Mouse (Mus musculus) liver, embryonic 14.5 days (tissue): Measurements from ENCODE around the gene Otogl. TPM values are rescaled to one million over a fixed set of nuclear protein-coding genes. Genes with fewer than 3 reads are reported as not detected.

ENCODE experiments used
- ATAC-seq: fragments of 200-750 bp; cut with Nextera tagmentation; 2 replicates; pipeline ENCODE4 v1.8.0; 2017; ENCODE audit warnings: moderate number of reproducible peaks, mild to moderate bottlenecking, moderate library complexity; ENCODE audit not compliant: insufficient read depth
- DNase-seq, 3 experiments: peaks; one replicate each; pipeline ENCODE4 v3.0.0-alpha.2; 2012 to 2013; ENCODE audit warnings: low read depth in 3 of 3, low spot score in 3 of 3
- H3K27ac ChIP-seq: fragments of 300-500 bp; sonication (generic); 2 replicates; pipeline ENCODE4 v1.5.1; 2014; ENCODE audit warnings: moderate library complexity, mild to moderate bottlenecking, control low read depth, inconsistent platforms
- H3K27me3 ChIP-seq: fragments of 300-500 bp; sonication (generic); 2 replicates; pipeline ENCODE4 v1.6.1; 2014; ENCODE audit warnings: mild to moderate bottlenecking, low read length, moderate library complexity; ENCODE audit not compliant: control insufficient read depth, insufficient read depth
- H3K36me3 ChIP-seq: fragments of 300-500 bp; sonication (generic); replicated peaks from 2 replicates; pipeline ENCODE4 v1.6.1; 2014; ENCODE audit warnings: low read depth; ENCODE audit not compliant: control insufficient read depth, insufficient read depth
- H3K4me1 ChIP-seq, 2 experiments: fragments of 200-500 bp in 1 of 2; fragments of 300-500 bp in 1 of 2; sonication (generic) in 1 of 2; replicated peaks; 2 replicates each; pipeline ENCODE4 v1.6.1; 2012 to 2014; ENCODE audit warnings: antibody characterized with exemption in 1 of 2, inconsistent platforms in 1 of 2, low read length in 1 of 2; ENCODE audit not compliant: control insufficient read depth in 2 of 2, insufficient read depth in 2 of 2
- H3K4me2 ChIP-seq: fragments of 300-500 bp; sonication (generic); 2 replicates; pipeline ENCODE4 v1.6.1; 2014; ENCODE audit warnings: low read depth, mild to moderate bottlenecking, control low read depth, moderate library complexity
- H3K4me3 ChIP-seq, 2 experiments: fragments of 200-500 bp in 1 of 2; fragments of 300-500 bp in 1 of 2; sonication (generic) in 1 of 2; 2 replicates each; pipeline ENCODE4 v1.5.1; 2012 to 2014; ENCODE audit warnings: low read depth in 2 of 2, low read length in 2 of 2, mild to moderate bottlenecking in 2 of 2, control low read depth in 1 of 2, inconsistent platforms in 1 of 2, moderate library complexity in 1 of 2; ENCODE audit not compliant: insufficient read depth in 1 of 2
- H3K9ac ChIP-seq: fragments of 300-500 bp; sonication (generic); replicated peaks from 2 replicates; pipeline ENCODE4 v1.6.1; 2014; ENCODE audit warnings: mild to moderate bottlenecking, control low read depth, moderate library complexity
- H3K9me3 ChIP-seq: fragments of 300-500 bp; sonication (generic); 2 replicates; pipeline ENCODE4 v1.6.1; 2016; ENCODE audit warnings: low read length, mixed read lengths; ENCODE audit not compliant: control insufficient read depth
- CTCF ChIP-seq: IDR thresholded peaks from 2 replicates; pipeline ENCODE4 v1.5.1; 2016; ENCODE audit warnings: antibody characterized with exemption, low read depth, control low read depth
- EP300 ChIP-seq: IDR thresholded peaks from 2 replicates; pipeline ENCODE4 v1.6.1; 2016; ENCODE audit warnings: antibody characterized with exemption, low read depth
- WGBS: fragments of 180-500 bp; shearing (Covaris S2); extraction: QIAGEN DNeasy Blood & Tissue Kit; methylation state at CpG from one replicate; pipeline ENCODE4 v1.1.7; 2014; ENCODE audit not compliant: insufficient replicate concordance; 5-methylcytosine and 5-hydroxymethylcytosine counted together
- polyA plus RNA-seq, 2 experiments: library from polyadenylated mRNA; depleted of rRNA in 1 of 2; stranded (reverse) in 1 of 2; unstranded in 1 of 2; fragments of >200 nt; fragmentation: Nextera tagmentation in 1 of 2; extraction: Ambion mirVana in 1 of 2; gene quantifications; 2 replicates each; pipeline versions ENCODE4 v1.2.1 to v1.2.3; 2012 to 2014

Gene Otogl
- under 0.01 and 0.01 TPM in 2 replicates for polyA plus RNA-seq (2012; rRNA removed)
- polyA plus RNA-seq (2014; fragmentation: Nextera tagmentation; extraction: Ambion mirVana) = not detected in 2 replicates

DNA sequence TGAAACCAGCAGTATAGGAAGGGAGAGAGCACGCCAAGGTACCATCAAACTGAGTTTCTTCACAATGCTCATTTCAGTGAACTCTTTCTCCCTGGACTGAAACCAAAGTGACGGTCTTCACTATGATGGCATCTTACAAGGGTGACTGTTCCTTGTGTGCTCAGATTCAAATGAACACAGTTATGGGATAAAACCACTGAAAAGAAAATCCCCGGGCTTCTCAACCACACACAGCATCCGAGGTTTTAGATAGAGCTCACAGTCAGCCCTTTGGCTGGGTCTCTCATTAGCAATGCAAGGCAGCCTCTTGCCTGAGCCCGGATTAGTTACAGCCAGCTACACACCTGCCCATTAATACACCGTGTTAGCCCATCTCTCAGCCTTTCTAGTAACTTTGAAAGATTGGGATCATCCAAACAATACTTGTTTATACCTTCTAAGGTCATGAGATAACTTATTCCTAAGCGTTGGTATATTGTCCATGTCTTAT is at the start of gene Otogl:
TSS of gene Otogl (minus strand) at position 51 of the 490 bp plus-strand sequence.
- Histone ChIP-seq H3K27me3 (no peaks in the 10 kb centered on the region), H3K4me2 (no peak within 1 kb of the TSS), H3K27ac (no peak within 1 kb of the TSS), H3K9ac (no peak within 1 kb of the TSS), H3K4me3 (no peak within 1 kb of the TSS), H3K36me3 (no peaks in the 10 kb centered on the region), H3K9me3 (no peaks in the 10 kb centered on the region), H3K4me1 (no peaks in the 10 kb centered on the region)
- no peak for TF ChIP-seq CTCF
- 44% methylated on average over 7 of the region's 7 CpGs for WGBS
- no peak for ATAC-seq
- DNase-seq = no peak

DNA sequence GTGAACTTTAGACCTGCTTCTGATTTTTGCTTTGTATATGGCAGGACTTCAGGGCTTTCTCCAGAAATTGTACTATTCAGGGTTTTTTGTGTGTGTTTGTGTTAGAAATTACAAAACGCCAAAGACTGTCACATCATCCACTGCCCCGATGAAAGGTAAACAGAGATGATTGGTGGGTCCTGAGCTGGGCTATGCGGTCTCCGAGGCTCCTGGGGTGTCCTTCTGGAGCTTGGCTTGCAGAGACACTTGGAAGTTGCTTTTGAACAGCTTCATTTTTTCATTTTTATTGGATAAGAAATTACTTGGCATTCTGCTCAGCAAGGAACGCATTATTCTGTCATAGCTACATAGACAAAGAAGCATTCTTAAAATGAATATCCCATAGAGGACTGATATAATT is 44.7 kb upstream of the Otogl start:
- no peaks in the 10 kb centered on the region for H3K36me3 ChIP-seq
- no peak overlapping the region for H3K27ac ChIP-seq
- H3K4me1 ChIP-seq = no peaks in the 10 kb centered on the region
- no peaks in the 10 kb centered on the region for H3K9me3 ChIP-seq
- DNase-seq = no peak
- no peak overlapping the region for H3K4me3 ChIP-seq
- 76% methylated on average over 5 of the region's 5 CpGs for WGBS
- H3K4me2 ChIP-seq = no peak overlapping the region
- no peak for ATAC-seq
- H3K9ac ChIP-seq = no peak overlapping the region
- TF ChIP-seq CTCF = no peak
- no peak for TF ChIP-seq EP300
- H3K27me3 ChIP-seq = no peaks in the 10 kb centered on the region

DNA sequence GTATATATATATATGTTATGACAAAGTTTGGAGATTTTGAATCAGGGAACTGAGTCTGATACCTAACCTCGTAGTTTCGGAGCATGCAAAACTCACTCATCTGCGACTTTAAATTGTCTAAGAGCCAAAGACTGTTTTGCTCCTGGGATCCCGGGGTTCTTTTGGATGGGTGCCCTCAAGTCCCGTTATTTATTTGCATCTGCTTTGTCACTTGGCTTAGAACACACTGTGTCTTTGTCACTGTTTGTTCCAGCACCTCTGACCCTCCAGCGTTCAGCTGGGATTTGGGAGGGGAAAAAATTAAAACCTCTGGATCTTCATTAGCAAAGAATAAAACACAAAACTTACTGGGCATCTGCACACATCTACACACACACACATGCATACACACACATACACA is 42.5 kb upstream of the Otogl start:
- H3K9ac ChIP-seq = no peak overlapping the region
- H3K4me1 ChIP-seq = no peaks in the 10 kb centered on the region
- H3K4me3 ChIP-seq = no peak overlapping the region
- H3K36me3 ChIP-seq = no peaks in the 10 kb centered on the region
- H3K4me2 ChIP-seq = no peak overlapping the region
- H3K27me3 ChIP-seq = no peaks in the 10 kb centered on the region
- H3K27ac ChIP-seq = no peak overlapping the region
- DNase-seq = no peak
- 70% methylated on average over 6 of the region's 6 CpGs for WGBS
- no peaks in the 10 kb centered on the region for H3K9me3 ChIP-seq
- no peak for TF ChIP-seq EP300
- no peak for TF ChIP-seq CTCF
- no peak for ATAC-seq

DNA sequence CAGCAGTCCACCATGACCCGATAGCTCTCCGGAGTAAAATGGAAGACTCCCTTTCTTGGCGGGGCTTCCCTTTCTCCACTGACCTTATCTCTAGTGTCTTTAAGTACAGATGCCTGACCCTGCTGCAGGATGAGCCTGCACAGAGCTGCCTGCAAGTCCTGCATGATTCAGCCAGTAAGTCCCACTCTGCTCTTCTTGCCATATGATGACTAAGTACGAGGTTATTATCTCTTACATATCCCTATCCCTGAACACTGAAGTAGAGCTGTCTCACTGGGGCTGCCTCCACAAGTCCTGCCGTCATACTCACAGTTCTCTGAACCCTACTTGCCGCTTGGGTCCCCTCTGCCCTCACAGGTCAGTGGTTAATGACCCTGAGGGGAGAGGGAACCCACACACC is 39.7 kb upstream of the Otogl start:
- no peak overlapping the region for H3K9ac ChIP-seq
- no peak for TF ChIP-seq EP300
- no peak for TF ChIP-seq CTCF
- no peak overlapping the region for H3K27ac ChIP-seq
- no peak for ATAC-seq
- no peak overlapping the region for H3K4me2 ChIP-seq
- H3K4me1 ChIP-seq = 0 out of 4 replicates have a peak, but pooled peaks cover 0 to 2% of the 10 kb centered on the region in 2 experiments
- no peaks in the 10 kb centered on the region for H3K36me3 ChIP-seq
- no peak for DNase-seq
- no peaks in the 10 kb centered on the region for H3K9me3 ChIP-seq
- H3K4me3 ChIP-seq = no peak overlapping the region
- WGBS = 62% methylated on average over 6 of the region's 6 CpGs
- no peaks in the 10 kb centered on the region for H3K27me3 ChIP-seq

DNA sequence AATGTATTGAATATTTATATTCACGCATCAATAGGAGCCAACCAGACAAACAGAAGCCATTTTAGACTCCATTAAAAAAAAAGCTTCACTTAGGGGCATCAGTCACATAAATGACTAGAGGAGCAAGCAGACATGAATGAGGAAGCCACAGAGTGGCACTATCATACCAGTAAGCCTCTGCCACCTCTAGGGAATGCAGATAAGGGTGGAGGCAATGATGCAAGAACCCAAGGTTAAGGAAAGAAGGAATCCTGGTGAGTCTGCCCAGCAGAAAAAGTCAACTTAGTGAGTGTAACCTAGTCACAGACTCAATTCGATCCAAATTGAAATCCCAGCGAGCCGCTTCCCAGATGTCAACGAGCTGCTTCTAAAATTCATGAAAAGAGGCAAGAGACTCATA is 38.0 kb upstream of the Otogl start:
- Histone ChIP-seq H3K9me3 (no peaks in the 10 kb centered on the region), H3K27ac (no peak overlapping the region), H3K4me2 (no peak overlapping the region), H3K4me3 (no peak overlapping the region), H3K4me1 (0 out of 4 replicates have a peak, but pooled peaks cover 0 to 2% of the 10 kb centered on the region in 2 experiments), H3K27me3 (no peaks in the 10 kb centered on the region), H3K9ac (no peak overlapping the region), H3K36me3 (no peaks in the 10 kb centered on the region)
- no peak for TF ChIP-seq EP300
- peak; percentile 21; the same call in 1 of the 2 replicates for TF ChIP-seq CTCF
- DNase-seq (no peak), ATAC-seq (no peak)
- WGBS = 79% methylated on average over 5 of the region's 5 CpGs
